8 mouse cellular contexts compared by ENCODE assay signal in the genomic region with DNA sequence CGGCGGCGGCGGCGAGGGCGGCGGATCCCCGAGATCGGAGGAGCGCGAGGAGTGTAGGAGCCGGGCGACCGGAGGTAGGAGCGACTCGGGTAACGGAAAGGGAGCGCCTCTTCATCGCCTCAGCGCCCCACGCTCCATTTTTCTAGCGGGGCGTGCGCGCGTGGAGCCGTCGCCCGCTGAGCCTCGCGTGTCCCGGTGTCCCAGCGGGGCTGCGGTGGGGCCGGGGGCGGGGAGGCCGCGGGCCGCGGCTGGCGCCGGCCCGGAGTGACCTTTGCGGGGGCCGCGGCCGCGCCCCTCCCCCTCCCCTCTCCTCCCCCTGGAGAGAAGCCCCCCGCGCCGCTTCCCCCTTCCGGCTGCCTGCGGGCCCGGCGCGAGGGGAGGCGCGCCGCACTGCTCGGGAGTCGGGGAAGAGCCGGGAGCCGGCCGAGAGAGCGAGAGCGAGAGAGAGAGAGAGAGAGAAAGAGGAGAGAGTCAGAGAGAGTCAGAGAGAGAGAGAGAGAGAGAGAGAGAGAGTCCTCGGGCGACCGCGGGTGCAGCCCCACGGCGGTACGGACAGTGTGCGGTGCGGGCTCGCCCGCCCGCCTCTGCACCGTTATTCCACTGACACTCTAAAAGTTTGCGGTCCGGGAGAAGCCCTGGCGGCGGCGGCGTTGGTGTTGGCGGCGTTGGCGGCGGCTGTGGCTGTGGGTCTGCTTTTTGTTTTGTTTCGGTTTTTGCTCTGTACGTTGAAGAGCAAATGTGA. TPM values are rescaled to one million over a fixed set of nuclear protein-coding genes. Genes with fewer than 3 reads are reported as not detected.
DNase-seq lines count a peak whose midpoint lies in the region; ATAC-seq and TF ChIP-seq lines count a peak whose summit lies in the region.

No protein-coding gene starts in this region.

- H3K27ac ChIP-seq in heart, embryonic 13.5 days (replicated peaks): peak overlapping the region; percentile 95
- peak overlapping the region; percentile 88 for H3K27ac ChIP-seq in limb, embryonic 11.5 days (replicated peaks; ENCODE audit: low read depth, low read length)
- peak overlapping the region; percentile 98 for H3K27ac ChIP-seq in midbrain, embryonic 13.5 days
- peak overlapping the region; percentile 94 for H3K27ac ChIP-seq in stomach, embryonic 14.5 days (ENCODE audit: low read length)

- TF ChIP-seq CTCF in C2C12 (IDR thresholded peaks at IDR 0.05; ENCODE audit: control insufficient read depth, insufficient read depth, insufficient read length): no peak

- peaks cover 53% of the 10 kb centered on the region for H3K79me2 ChIP-seq in C2C12 (ENCODE audit: control insufficient read depth, insufficient read depth)

- WGBS in heart, embryonic 13.5 days: under 1% methylated on average over 75 of the region's 91 CpGs
- WGBS in limb, embryonic 11.5 days: under 1% methylated on average over 52 of the region's 91 CpGs
- 1% methylated on average over 76 of the region's 91 CpGs for WGBS in midbrain, embryonic 13.5 days
- 0% methylated on average over 50 of the region's 91 CpGs for WGBS in stomach, embryonic 14.5 days

- peak overlapping the region; percentile 92 for H3K4me3 ChIP-seq in C2C12 (ENCODE audit: insufficient read depth, poor library complexity, severe bottlenecking)
- peak overlapping the region; percentile 87 for H3K4me3 ChIP-seq in heart, embryonic 13.5 days
- peak overlapping the region; percentile 66 for H3K4me3 ChIP-seq in limb, embryonic 11.5 days (ENCODE audit: low read depth, low read length)
- H3K4me3 ChIP-seq in midbrain, embryonic 13.5 days (replicated peaks): peak overlapping the region; percentile 87
- peak overlapping the region; percentile 70 for H3K4me3 ChIP-seq in stomach, embryonic 14.5 days (ENCODE audit: low read depth, low read length)

- peak; percentile 52 for DNase-seq in adrenal gland, postnatal 10 days
- no peak for DNase-seq in adrenal gland, adult 2 months
- peak; percentile 67 for DNase-seq in limb, embryonic 11.5 days (ENCODE audit: low spot score)

- H3K4me2 ChIP-seq in heart, embryonic 13.5 days: peak overlapping the region; percentile 75
- peak overlapping the region; percentile 57 for H3K4me2 ChIP-seq in limb, embryonic 11.5 days (ENCODE audit: low read depth, severe bottlenecking)
- H3K4me2 ChIP-seq in midbrain, embryonic 13.5 days (replicated peaks): peak overlapping the region; percentile 61
- H3K4me2 ChIP-seq in stomach, embryonic 14.5 days (replicated peaks; ENCODE audit: low read depth, low read length): peak overlapping the region; percentile 60

- no peaks in the 10 kb centered on the region for H3K36me3 ChIP-seq in C2C12 (ENCODE audit: control insufficient read depth, insufficient read depth)
- H3K36me3 ChIP-seq in heart, embryonic 13.5 days: no peaks in the 10 kb centered on the region
- no peaks in the 10 kb centered on the region for H3K36me3 ChIP-seq in limb, embryonic 11.5 days (ENCODE audit: control insufficient read depth, insufficient read depth, low read length)
- no peaks in the 10 kb centered on the region for H3K36me3 ChIP-seq in midbrain, embryonic 13.5 days
- no peaks in the 10 kb centered on the region for H3K36me3 ChIP-seq in stomach, embryonic 14.5 days (ENCODE audit: control insufficient read depth, insufficient read depth, low read length)

- peaks cover 48% of the 10 kb centered on the region for H3K79me3 ChIP-seq in C2C12 (ENCODE audit: low read depth)

- H3ac ChIP-seq in C2C12 (ENCODE audit: control insufficient read depth, insufficient read length, low read depth): peak overlapping the region; percentile 95

- peak; percentile 31 for ATAC-seq in common myeloid progenitor, adult 5-6 weeks (replicated peaks; ENCODE audit: low read depth, poor library complexity, severe bottlenecking)
- peak; percentile 56 for ATAC-seq in heart, embryonic 13.5 days (ENCODE audit: extremely low read depth, insufficient number of reproducible peaks, low FRiP score, low TSS enrichment)
- ATAC-seq in limb, embryonic 11.5 days (ENCODE audit: insufficient number of reproducible peaks, low FRiP score, low TSS enrichment, low read depth): peak; percentile 59
- peak; percentile 64 for ATAC-seq in midbrain, embryonic 13.5 days
- peak; percentile 47 for ATAC-seq in stomach, embryonic 14.5 days (ENCODE audit: insufficient number of reproducible peaks, insufficient read depth, low FRiP score, low read depth)

- peaks cover 24% of the 10 kb centered on the region for H3K4me1 ChIP-seq in heart, embryonic 13.5 days
- H3K4me1 ChIP-seq in limb, embryonic 11.5 days (ENCODE audit: control insufficient read depth, insufficient read depth, low read length): peaks cover 8% of the 10 kb centered on the region; the same call in 1 of the 2 replicates
- peaks cover 21% of the 10 kb centered on the region for H3K4me1 ChIP-seq in midbrain, embryonic 13.5 days (replicated peaks)
- H3K4me1 ChIP-seq in stomach, embryonic 14.5 days (ENCODE audit: control insufficient read depth, insufficient read depth, low read length): 0 out of 2 replicates have a peak, but pooled peaks cover 4% of the 10 kb centered on the region

- H3K9ac ChIP-seq in heart, embryonic 13.5 days: peak overlapping the region; percentile 97
- H3K9ac ChIP-seq in limb, embryonic 11.5 days (ENCODE audit: low read length): peak overlapping the region; percentile 98
- peak overlapping the region; percentile 95 for H3K9ac ChIP-seq in midbrain, embryonic 13.5 days (replicated peaks)
- H3K9ac ChIP-seq in stomach, embryonic 14.5 days (replicated peaks; ENCODE audit: low read depth, low read length): peak overlapping the region; percentile 90

- H3K27me3 ChIP-seq in C2C12 (ENCODE audit: control insufficient read depth, insufficient read depth, insufficient read length): no peaks in the 10 kb centered on the region
- H3K27me3 ChIP-seq in heart, embryonic 13.5 days (replicated peaks): no peaks in the 10 kb centered on the region
- H3K27me3 ChIP-seq in limb, embryonic 11.5 days (ENCODE audit: control insufficient read depth, insufficient read depth, low read length): no peaks in the 10 kb centered on the region
- H3K27me3 ChIP-seq in midbrain, embryonic 13.5 days: no peaks in the 10 kb centered on the region
- H3K27me3 ChIP-seq in stomach, embryonic 14.5 days (ENCODE audit: control insufficient read depth, insufficient read depth, low read length): no peaks in the 10 kb centered on the region

- no peaks in the 10 kb centered on the region for H3K9me3 ChIP-seq in heart, embryonic 13.5 days
- H3K9me3 ChIP-seq in limb, embryonic 11.5 days (ENCODE audit: control insufficient read depth, low read length): no peaks in the 10 kb centered on the region
- H3K9me3 ChIP-seq in midbrain, embryonic 13.5 days: no peaks in the 10 kb centered on the region
- H3K9me3 ChIP-seq in stomach, embryonic 14.5 days (ENCODE audit: control insufficient read depth, low read depth, low read length): no peaks in the 10 kb centered on the region

TF ChIP-seq in C2C12, 6 proteins besides CTCF, POLR2A, EP300 and RAD21:
- TF ChIP-seq CEBPB (IDR thresholded peaks at IDR 0.05; ENCODE audit: low read depth): no peak
- no peak for TF ChIP-seq MAX (IDR thresholded peaks at IDR 0.05)
- no peak for TF ChIP-seq USF1 (IDR thresholded peaks at IDR 0.05; ENCODE audit: low read depth)
- TF ChIP-seq FOSL1 (IDR thresholded peaks at IDR 0.05; ENCODE audit: insufficient read depth, low read length, poor library complexity, severe bottlenecking): no peak
- no peak for TF ChIP-seq MYOG (IDR thresholded peaks at IDR 0.05; ENCODE audit: control insufficient read depth, extremely low read depth, insufficient read length)
- no peak for TF ChIP-seq MYOD1 (IDR thresholded peaks at IDR 0.05; ENCODE audit: control insufficient read depth, insufficient read length, low read depth)

RNA-seq across cellular contexts. Expression of gene Pds5b, which starts 0.5 kb away (rescaled TPM):
- total RNA-seq in adrenal gland, postnatal 10 days (2021): 10 to 100 TPM; 25.9 to 35.0 TPM
- total RNA-seq in adrenal gland, adult 2 months (2021): 10 to 100 TPM; 21.4 to 22.8 TPM
- 1.0 and 1.2 TPM in 2 replicates for polyA plus RNA-seq in adrenal gland, adult 2 months (2012; rRNA removed)
- polyA plus RNA-seq in C2C12 (2012; fragmentation: generic; extraction: Trizol): 7.9 TPM
- total RNA-seq in common myeloid progenitor, adult 5-6 weeks (2017): 59.5 and 76.9 TPM in 2 replicates
- 17.6 and 18.0 TPM in 2 replicates for polyA plus RNA-seq in heart, embryonic 13.5 days (2015; fragmentation: Nextera tagmentation; extraction: Ambion mirVana)
- polyA plus RNA-seq in limb, embryonic 11.5 days (2014; fragmentation: Nextera tagmentation; extraction: Ambion mirVana): 52.7 and 54.3 TPM in 2 replicates
- polyA plus RNA-seq in midbrain, embryonic 13.5 days (2015; fragmentation: Nextera tagmentation; extraction: Ambion mirVana): 34.1 and 37.1 TPM in 2 replicates
- 52.9 and 55.6 TPM in 2 replicates for polyA plus RNA-seq in stomach, embryonic 14.5 days (2014; fragmentation: Nextera tagmentation; extraction: Ambion mirVana)

RNA-seq across cellular contexts. Expression of gene N4bp2l2, which starts 8.1 kb away (rescaled TPM):
- total RNA-seq in adrenal gland, postnatal 10 days (2021): 10 to 100 TPM; 72.4 to 81.4 TPM
- total RNA-seq in adrenal gland, adult 2 months (2021): 10 to 100 TPM; 66.0 to 71.4 TPM
- polyA plus RNA-seq in adrenal gland, adult 2 months (2012; rRNA removed): 5.3 and 6.8 TPM in 2 replicates
- polyA plus RNA-seq in C2C12 (2012; fragmentation: generic; extraction: Trizol): 16.1 TPM
- total RNA-seq in common myeloid progenitor, adult 5-6 weeks (2017): 187 and 223 TPM in 2 replicates
- 28.1 and 31.0 TPM in 2 replicates for polyA plus RNA-seq in heart, embryonic 13.5 days (2015; fragmentation: Nextera tagmentation; extraction: Ambion mirVana)
- polyA plus RNA-seq in limb, embryonic 11.5 days (2014; fragmentation: Nextera tagmentation; extraction: Ambion mirVana): 52.4 and 53.0 TPM in 2 replicates
- 32.9 and 38.1 TPM in 2 replicates for polyA plus RNA-seq in midbrain, embryonic 13.5 days (2015; fragmentation: Nextera tagmentation; extraction: Ambion mirVana)
- 44.4 and 53.3 TPM in 2 replicates for polyA plus RNA-seq in stomach, embryonic 14.5 days (2014; fragmentation: Nextera tagmentation; extraction: Ambion mirVana)
